In the genomic region with DNA sequence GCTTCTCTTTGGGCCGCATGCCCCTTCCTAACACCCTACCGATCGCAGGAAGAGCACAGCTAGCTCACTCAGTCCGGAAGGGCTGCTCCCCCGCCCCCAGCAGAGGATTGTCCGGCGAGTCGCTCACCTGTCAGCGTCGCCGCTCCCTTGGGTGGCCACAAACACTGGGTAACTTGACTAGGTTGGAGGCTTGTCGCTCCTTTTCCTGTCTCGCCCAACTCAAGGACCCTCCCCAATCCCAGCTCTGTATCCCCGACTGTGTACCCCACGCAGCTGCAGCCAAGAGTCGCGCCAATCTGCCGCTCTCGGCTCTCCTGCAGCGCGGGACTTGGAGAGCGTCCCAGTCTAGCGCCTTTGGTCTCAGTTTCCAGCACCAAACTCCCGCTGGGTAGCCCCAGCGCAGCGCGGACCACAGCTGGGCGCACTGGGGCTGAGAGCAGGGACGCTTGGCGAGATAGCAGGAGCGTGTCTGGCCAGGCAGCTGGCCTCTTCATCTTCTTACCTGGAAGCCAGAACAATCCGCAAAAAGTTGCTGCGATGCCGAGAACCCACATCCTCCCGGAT, we compare ENCODE assay signal across 9 mouse cellular contexts. TPM values are rescaled to one million over a fixed set of nuclear protein-coding genes. Genes with fewer than 3 reads are reported as not detected.
DNase-seq lines count a peak whose midpoint lies in the region; ATAC-seq and TF ChIP-seq lines count a peak whose summit lies in the region.
"Had no signal": no experiment of that assay in that cellular context is flagged by ENCODE, and none has a peak within 500 bp of the region (broad histone marks: within the 10 kb centered on the region; RNA-seq: fewer than 3 reads in every experiment).

No protein-coding gene starts in this region.

- DNase-seq in heart, adult 2 months, result peak; percentile 8 to 22
- DNase-seq in heart, adult 8-10 months (ENCODE audit: low spot score), result no peak
- DNase-seq in brain, embryonic 14.5 days (ENCODE audit: low read depth), result peak; percentile 84
- DNase-seq in frontal cortex, postnatal 36 days (ENCODE audit: low spot score in 2 of 2), result peak; percentile 43 to 46
- peak; percentile 38 for DNase-seq in kidney, postnatal 10 days
- DNase-seq in right cerebral cortex, postnatal 14 days, result peak; percentile 56

- no peak overlapping the region for H3K9ac ChIP-seq in heart, adult 2 months (ENCODE audit: low read depth, low read length)
- H3K9ac ChIP-seq in liver, embryonic 16.5 days (ENCODE audit: low read depth, low read length), result no peak overlapping the region

- no peaks in the 10 kb centered on the region for H3K4me1 ChIP-seq in heart, adult 2 months (ENCODE audit: control insufficient read depth, insufficient read depth, low read length)
- H3K4me1 ChIP-seq in liver, embryonic 16.5 days (ENCODE audit: control insufficient read depth, low read depth, low read length), result no peaks in the 10 kb centered on the region; the same call in 1 of the 2 replicates

- TF ChIP-seq CTCF in heart, adult 2 months (IDR thresholded peaks at IDR 0.05), result no peak
- TF ChIP-seq CTCF in brain, embryonic 14.5 days (IDR thresholded peaks at IDR 0.05; ENCODE audit: borderline replicate concordance, extremely low read depth, insufficient read depth, insufficient read length), result no peak

- H3K27ac ChIP-seq in heart, adult 2 months, result no peak overlapping the region
- no peak overlapping the region for H3K27ac ChIP-seq in liver, embryonic 16.5 days (ENCODE audit: low read length)
- H3K27ac ChIP-seq: macrophage had no signal

- H3K79me2 ChIP-seq in heart, adult 2 months (replicated peaks; ENCODE audit: control insufficient read depth, insufficient read depth, low read length), result no peaks in the 10 kb centered on the region

- TF ChIP-seq POLR2A in heart, adult 2 months (IDR thresholded peaks at IDR 0.05; ENCODE audit: insufficient read depth, low read depth, low read length), result no peak
- no peak for TF ChIP-seq POLR2A in brain, embryonic 14.5 days (IDR thresholded peaks at IDR 0.05; ENCODE audit: borderline replicate concordance, extremely low read depth, insufficient read depth, insufficient read length, poor library complexity, severe bottlenecking)

- intact Hi-C loops in heart, adult 2 months (cut with DNase I), result no loop called here

- H3K27me3 ChIP-seq in heart, adult 2 months (ENCODE audit: control insufficient read depth, insufficient read depth, low read length), result peaks cover 9% of the 10 kb centered on the region
- peaks cover 33% of the 10 kb centered on the region for H3K27me3 ChIP-seq in liver, embryonic 16.5 days (ENCODE audit: control insufficient read depth, insufficient read depth, low read depth, low read length)

- WGBS in heart, adult 2 months, result under 1% methylated on average over 35 of the region's 35 CpGs
- under 1% methylated on average over 35 of the region's 35 CpGs for WGBS in liver, embryonic 16.5 days (ENCODE audit: insufficient replicate concordance)

- no peaks in the 10 kb centered on the region for H3K9me3 ChIP-seq in liver, embryonic 16.5 days (replicated peaks; ENCODE audit: control insufficient read depth, low read length)

- peak overlapping the region; percentile 64 for H3K4me2 ChIP-seq in liver, embryonic 16.5 days (ENCODE audit: low read depth, low read length)

- peak overlapping the region; percentile 41 for H3K4me3 ChIP-seq in heart, adult 2 months
- peak overlapping the region; percentile 47 for H3K4me3 ChIP-seq in liver, embryonic 16.5 days (ENCODE audit: low read depth, low read length)

- no peak for TF ChIP-seq EP300 in heart, adult 2 months (IDR thresholded peaks at IDR 0.05; ENCODE audit: insufficient read depth, low read depth, low read length)

- no peaks in the 10 kb centered on the region for H3K36me3 ChIP-seq in heart, adult 2 months (ENCODE audit: control insufficient read depth, insufficient read depth, low read length)
- H3K36me3 ChIP-seq in liver, embryonic 16.5 days (ENCODE audit: control insufficient read depth, insufficient read depth), result no peaks in the 10 kb centered on the region

- 0 out of 2 replicates have a peak, but pooled peaks have one; percentile 21 for ATAC-seq in liver, embryonic 16.5 days (ENCODE audit: low read depth)
- ATAC-seq in monocyte, adult 5-6 weeks (replicated peaks; ENCODE audit: insufficient number of reproducible peaks, low FRiP score, low TSS enrichment, poor library complexity, severe bottlenecking), result no peak

RNA-seq across cellular contexts. Expression of a gene that starts 1.5 kb away (rescaled TPM):
- total RNA-seq in heart, adult 2 months (2021), result under 1 TPM; 0.31 to 0.50 TPM
- 1.2 and 2.2 TPM in 2 replicates for polyA plus RNA-seq in heart, adult 2 months (2012; rRNA removed)
- total RNA-seq in heart, adult 8-10 months (2022), result under 1 TPM; 0.22 to 0.87 (median 0.46) TPM
- polyA plus RNA-seq in brain, embryonic 14.5 days (2012; rRNA removed), result 61.6 and 92.8 TPM in 2 replicates
- 0.54 and 0.80 TPM in 2 replicates for polyA plus RNA-seq in liver, embryonic 16.5 days (2015; fragmentation: Nextera tagmentation; extraction: Ambion mirVana)
- total RNA-seq in monocyte, adult 5-6 weeks (2017), result not detected in 3 replicates
- polyA plus RNA-seq: macrophage had no signal
